Mouse (Mus musculus): ENCODE measurements at regions not wholly inside any gene's neighbourhood (a gene's known extent, or its start where the extent isn't known, plus 50 kb on each side); places are given as distances from the start of the nearest gene placed in this dataset.

DNA sequence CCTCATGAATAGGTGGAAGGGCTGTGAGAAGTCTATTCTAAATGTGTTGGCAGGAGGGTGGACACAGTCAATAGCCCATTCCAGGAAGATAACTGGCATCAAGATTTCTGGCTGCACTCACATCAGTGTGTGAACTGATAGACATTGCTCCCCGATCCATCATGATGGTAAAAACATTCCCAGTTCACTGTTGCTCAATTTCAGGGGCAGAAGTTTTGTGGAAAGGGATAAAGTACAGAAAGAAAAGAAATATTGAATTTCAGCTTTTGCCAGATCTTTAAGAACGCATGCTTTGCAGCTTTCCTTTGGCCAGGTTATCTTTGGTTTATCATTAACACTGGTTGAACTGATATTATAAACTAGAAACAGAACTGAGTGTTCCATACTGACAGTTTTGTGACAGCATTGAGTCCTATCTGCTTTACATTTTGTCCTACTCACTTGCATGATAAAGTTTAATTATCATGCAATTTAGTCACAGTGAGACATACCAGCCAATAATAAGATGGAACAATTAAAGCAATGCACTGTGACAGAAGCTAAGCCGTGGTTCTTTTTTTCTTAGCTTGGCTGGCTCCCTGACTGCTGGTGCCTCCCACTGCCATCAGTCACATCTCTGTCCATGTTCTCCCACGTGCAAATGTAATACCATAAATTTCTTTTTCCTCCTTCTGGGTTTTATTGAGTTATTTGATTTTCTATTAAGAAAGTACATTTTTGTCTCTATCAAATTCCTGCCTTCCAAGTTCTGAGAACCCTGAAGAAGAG is 302.1 kb downstream of the Etaa1 start:
- TF ChIP-seq CTCF (IDR thresholded peaks at IDR 0.05; ENCODE audit: insufficient read depth, low read length) (no peak), POLR2A (IDR thresholded peaks at IDR 0.05; ENCODE audit: borderline replicate concordance, extremely low read depth, low read depth, low read length) (no peak)

All from lung, adult 2 months (tissue).